Mouse (Mus musculus): ENCODE measurements around the gene Dnah17.

Dnah17 gene

GRCm38 (mm10) chr11:117995255-117995654 lies 135.2 kb downstream of the Dnah17 start:
- DNase-seq (ENCODE audit: low read depth), result no peak

DNA sequence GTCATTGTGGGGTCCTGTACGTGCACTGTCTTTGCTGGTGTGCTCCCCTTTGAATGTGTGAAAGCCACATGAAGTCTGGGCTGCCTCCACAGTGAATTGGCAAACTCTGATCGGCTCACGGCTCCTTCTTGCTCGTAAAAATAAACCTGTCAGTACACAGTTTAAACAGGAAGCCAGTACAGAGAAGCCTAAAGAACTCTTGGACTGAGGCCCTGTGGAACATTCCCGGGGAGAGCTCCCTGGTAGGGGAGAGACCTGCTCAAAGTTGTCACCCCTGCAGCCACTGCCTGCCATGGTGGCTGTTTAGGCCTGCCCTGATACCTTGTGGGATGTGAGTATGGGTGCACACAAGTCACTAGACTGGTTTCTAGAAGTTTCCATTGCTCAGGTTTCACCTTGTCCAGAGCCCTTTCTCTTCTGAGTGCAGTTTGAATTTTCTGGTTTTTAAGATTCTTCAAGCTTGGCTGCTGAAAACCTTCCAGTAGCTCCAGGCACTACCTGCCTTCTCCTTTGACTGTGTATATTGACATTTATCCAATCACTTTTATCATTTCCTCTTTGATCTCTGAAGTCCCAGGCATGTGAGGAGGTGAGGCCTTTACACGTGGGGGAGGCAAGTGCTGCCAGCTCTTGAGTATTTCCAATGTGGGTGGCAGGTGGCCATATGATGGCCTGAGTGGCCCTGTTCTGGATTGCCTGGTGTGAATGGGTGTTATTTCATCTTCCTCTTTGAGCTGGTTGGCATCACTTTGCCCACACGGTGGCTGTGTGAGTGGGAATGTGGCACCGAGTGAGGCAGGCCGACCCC lies 136.0 kb downstream of the Dnah17 start:
- no peak for DNase-seq (ENCODE audit: low read depth)

- no peak for DNase-seq (ENCODE audit: low read depth)
Observed at GRCm38 (mm10) chr11:117993190-117994175, 137.0 kb downstream of the Dnah17 start.

DNA sequence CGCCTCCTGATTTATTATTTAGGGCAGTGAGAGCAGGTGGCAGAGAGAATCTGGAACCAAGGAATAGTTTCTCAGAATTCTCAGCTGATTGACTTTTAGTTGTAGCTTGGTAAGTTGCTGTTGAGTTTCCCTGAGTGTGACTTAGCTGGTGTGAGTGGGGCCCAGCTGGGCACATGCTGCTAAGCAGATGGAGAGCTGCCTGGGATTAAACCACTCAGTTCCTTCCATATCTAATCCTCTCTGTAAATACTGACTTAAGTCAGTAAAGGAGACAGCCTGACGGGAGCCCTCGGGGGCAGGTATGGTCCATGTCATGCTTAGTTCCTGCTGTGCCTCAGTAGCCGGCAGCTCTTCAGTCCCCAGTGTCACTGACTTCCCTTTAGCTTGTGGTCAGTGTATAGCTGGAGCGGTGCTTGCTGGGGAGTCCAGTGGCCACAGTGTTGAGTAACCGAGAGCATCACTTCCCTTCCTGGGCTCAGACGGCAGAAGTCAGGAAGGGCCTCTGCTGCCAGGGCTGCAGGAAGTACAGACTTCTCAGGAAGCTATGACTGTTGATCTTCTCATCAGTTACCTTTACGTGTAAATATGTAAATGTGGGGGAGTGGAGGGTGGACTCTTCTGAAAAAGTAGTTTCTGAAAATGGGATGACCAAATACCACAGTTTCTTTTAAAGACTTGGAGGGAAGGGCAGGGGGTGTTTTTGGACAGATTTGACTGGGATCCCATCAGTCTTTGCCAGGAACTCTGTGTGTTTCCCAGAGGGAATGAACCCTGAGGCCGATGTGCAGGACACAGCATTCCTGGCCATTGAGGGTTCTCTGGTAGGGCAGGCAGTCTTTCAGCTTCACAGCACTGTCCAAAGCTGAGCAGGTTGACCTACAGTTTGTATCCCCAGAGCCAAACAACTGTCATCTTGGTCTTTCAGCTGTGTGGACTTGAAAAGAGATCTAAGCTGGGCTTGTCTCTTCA lies 138.6 kb downstream of the Dnah17 start:
- no peak for DNase-seq (ENCODE audit: low read depth)

DNA sequence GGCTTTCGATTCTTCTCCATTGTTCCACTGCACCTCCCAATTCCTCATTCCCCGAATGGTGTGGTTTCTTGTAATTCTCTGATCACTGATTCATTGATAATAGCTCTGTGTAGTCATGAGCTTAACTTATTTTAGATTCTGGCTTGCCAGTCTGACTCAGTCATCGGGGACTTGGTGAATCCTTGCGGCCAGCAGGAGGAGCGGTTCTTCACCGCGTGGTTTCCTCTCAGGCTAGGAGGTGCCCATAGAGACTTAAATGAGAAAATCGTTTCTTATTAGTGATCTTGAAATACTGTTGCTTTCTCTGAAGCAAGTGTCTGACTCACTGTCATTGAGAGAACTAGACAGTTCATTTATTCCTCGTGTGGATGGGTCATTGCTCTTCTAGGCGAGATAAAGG lies 140.5 kb downstream of the Dnah17 start:
- no peak for DNase-seq (ENCODE audit: low read depth)

- DNase-seq (ENCODE audit: low read depth), result no peak
Observed at GRCm38 (mm10) chr11:117989241-117989640, 141.2 kb downstream of the Dnah17 start.

GRCm38 (mm10) chr11:117987968-117988367 lies 142.5 kb downstream of the Dnah17 start:
- no peak for DNase-seq (ENCODE audit: low read depth)

DNA sequence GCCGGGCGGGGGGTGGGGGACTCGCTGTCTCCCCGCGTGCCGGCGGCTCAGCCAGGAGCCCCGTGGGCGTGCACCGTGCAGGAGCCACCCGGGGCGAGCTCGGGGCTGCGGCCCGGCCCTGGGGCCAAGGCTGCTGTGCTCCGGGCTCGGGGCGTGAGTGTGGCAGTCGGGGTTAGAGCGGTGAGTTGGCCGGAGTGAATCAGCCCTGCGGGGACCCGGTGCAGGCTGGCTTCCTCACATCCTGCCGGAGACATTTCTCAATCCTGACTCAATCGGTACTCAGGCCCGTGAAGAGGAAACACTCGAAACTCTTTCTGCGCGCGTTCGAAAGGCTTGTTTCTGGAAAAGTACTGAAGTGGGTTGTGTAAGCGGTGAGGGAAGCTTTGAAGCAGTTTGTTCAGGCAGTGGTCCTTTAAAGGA lies 143.4 kb downstream of the Dnah17 start:
- no peak for DNase-seq (ENCODE audit: low read depth)

DNA sequence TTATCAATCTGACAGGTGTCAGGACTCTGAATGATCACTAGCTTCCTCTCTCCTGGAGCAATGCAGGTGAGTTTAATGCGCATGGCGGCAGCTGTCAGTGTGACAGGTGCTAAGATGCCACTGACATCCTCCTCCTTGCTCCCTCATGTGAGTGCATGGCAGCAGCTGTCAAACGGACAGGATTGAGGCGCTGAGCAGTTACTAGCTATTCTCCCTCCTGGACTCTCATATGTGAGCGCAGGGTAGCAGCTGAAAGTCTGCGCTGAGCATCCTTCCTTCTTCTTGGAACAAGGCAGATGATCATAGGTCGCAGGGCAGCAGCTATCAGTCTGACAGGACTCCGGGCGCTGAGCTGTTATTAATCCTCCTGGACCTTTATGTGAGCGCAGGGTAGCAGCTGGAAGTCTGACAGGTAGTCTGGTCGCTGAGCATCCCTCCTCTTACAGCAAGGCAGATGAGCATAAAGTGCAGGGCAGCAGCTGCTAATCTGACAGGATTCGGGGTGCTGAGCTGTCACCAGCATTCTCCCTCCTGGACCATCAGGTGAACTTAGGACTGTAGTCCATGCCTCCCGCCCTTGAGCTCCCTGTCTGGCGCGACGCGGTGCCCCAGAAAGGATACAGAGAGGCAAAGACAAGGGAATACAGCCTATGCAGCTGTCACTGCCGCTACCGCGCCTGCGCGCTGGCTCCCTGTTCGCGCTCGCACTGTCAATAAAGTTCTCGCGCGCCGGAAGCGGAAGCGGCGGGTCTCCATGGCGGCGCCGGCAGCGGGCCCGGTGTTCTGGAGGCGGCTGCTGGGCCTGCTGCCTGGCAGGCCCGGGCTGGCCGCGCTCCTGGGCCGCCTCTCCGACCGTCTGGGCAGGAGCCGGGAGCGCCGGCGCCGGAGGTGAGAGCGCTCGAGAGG lies 144.1 kb downstream of the Dnah17 start, which contains the start of gene Pgs1:
Gene Pgs1 (plus strand): TSS at position 167 of the 906 bp plus-strand sequence.
- DNase-seq (ENCODE audit: low read depth), result no peak

DNA sequence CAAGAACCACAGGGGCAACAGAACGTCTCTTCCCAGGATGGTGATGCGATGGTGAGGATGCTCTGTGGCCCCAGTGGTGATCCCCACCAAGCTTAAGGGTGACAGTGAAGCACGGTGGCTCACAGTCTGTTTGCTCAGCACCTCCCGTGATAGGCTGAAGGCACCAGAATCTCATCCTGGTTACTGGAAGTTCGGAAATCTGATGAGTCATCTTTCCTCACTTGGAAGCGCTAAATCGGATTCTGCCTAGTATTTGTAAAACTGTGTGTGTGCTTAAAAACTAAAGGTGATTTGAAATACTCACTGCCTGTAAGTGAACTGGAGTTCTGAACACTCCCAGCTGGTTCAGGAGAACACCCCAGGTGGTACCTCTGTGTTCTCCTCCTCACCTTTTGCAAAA lies 146.7 kb downstream of the Dnah17 start:
- no peak for DNase-seq (ENCODE audit: low read depth)

DNA sequence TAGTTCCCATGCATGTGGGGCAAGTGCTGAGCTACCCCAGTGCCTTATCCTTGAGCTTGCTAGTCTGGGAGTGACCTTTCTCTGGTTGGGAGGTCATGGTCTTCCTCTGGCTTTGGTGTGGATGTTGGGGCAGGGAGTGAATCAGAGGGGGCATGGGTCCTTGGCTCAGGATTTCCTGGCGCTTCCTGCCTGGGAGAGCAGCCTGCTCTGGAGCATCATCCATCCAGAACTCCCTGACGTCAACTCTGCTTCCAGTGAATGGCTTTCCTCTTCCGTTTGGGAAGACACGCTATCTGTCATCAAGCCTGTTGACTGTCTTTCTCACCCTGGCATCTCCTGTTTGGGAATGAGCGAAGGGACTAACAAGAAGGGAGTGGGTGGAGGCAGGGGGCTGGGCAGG lies 148.0 kb downstream of the Dnah17 start:
- no peak for DNase-seq (ENCODE audit: low read depth)

DNA sequence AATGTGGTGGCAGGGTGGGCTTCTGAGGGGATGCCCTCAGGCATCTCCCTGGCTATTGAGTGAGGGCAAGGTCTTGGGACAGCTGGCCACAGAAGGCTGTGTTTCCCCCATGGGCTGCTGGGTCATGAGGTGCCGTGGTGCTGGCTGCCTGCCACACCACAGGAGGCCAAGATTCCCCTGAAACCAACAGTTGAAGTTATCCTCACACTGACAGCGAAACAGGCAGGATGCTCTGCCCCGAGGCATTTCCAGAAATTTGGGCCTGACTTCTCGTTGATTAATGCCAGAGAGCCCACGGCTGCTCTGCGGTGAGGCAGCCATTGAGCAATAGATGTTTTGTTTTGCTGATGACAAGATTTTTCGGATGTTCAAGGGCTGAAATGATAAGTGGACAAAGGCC lies 151.0 kb downstream of the Dnah17 start:
- DNase-seq (ENCODE audit: low read depth), result no peak

GRCm38 (mm10) chr11:117977694-117978360 lies 152.6 kb downstream of the Dnah17 start:
- no peak for DNase-seq (ENCODE audit: low read depth)

DNA sequence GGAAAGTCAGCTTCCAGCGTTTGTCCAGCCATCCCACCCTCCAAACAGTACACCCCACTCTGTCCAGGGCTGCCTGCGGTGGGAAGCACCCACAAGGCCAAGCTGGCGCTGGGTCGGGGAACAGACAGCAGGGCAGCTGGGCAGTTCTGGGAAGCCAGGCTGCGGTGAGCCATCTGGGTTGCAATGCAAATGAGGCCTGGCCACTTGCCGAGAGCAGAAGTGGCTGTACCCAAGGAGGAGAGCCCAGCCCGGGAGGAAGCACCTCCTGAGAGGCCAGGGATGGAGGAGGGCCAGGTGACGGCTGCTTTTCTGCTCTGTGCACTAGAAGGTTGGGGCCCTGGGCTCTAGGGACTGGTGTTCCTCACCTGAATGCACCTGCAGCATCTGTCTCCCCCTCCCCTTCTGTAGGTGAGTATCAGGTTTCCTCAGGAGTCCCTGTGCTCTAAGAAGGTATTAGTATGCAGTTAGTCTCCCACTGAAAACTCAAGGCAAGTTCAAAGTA lies 154.3 kb downstream of the Dnah17 start:
- no peak for DNase-seq (ENCODE audit: low read depth)

DNA sequence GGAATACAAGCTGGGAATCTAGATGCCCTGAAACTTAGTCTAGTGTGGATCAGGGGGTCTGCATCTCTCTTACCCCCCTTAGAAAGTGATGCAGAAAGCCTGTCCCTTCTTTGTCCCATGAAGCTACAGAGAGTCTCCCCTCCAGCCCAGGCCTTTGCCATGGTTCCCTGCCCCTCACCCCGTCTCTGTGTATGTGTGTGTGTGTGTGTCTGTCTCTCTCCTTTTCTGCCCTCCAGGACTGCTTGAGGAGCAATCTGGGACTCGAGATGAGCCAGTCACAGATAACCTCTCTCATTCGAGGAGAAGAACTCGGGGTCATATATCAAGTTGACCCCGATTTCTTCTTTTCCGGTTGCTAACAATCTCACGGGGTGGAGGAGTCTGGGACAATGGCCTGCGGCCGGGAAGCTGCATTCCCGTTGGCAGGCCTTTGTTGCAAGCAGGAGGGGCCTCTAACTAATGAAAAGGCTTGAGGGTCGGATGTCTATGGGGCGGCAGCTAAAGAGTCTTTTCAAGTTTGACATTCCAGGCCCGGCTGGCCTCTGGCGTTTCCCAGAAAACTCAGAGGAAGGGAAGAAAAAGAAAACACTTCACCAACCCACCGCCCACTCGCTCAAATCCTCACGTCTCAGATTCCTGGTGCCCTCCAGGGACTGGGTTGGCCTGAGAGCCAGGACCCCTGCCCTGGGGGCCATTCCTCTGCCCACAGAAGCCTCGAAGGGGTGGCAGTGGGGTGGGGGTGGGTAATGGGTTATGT lies 155.0 kb downstream of the Dnah17 start:
- DNase-seq (ENCODE audit: low read depth), result no peak

DNA sequence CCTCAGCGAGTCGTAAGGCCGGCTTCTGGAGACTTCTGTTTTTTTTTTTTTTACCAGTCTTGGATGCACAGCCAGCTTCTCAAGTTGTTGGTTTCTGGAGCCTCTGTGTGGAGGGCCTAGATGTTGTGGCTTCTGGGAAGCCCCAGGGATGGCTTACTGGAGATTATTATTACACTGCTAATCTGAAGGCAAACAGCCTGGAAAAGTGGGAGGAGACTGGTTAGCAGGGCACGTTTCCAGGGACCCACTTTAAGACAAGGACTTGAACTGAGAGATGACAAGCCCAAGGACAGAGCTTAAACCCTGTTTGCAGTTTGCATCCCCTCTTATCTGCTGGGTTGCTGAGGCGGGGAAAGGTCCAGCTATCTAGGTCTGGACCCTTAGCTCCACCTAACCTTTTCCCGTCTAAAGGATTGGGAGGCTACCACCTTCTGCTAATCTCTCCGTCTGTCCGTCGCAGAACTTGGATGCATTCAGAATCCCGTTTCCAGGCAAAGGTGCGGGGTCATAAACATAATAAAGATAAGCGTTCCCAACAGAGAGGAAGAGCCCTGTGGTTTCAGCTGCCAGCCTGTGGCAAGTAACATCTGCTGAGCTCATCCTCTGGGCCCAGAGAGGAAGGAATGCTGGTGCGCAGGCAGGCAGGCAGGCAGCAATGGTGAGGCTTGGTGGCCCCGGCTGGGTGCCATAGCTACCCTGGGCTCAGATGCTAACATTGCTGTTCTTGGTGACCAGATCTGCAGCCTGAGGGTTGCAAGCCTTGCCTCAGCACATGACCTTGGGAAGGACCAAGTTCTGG lies 155.9 kb downstream of the Dnah17 start:
- DNase-seq (ENCODE audit: low read depth), result no peak

- DNase-seq (ENCODE audit: low read depth), result no peak
Observed at GRCm38 (mm10) chr11:117973569-117973968, 156.9 kb downstream of the Dnah17 start.
